Mouse (Mus musculus) ovary, adult 18-20 months (tissue): ENCODE measurements around the gene Gmfg.

Source experiments
- DNase-seq: peaks from one replicate; pipeline ENCODE4 v3.0.0; 2022; ENCODE audit warnings: low spot score, mixed read lengths

Gene Gmfg

GRCm38 (mm10) chr7:28436932-28437570, at the start of gene Gmfg:
Gene Gmfg (plus strand): TSS chr7:28437447.
- DNase-seq, result peak; percentile 58

GRCm38 (mm10) chr7:28390331-28390730, 46.9 kb upstream of the Gmfg start:
- no peak for DNase-seq

- DNase-seq, result peak; percentile 97
These were observed 44.6 kb upstream of the Gmfg start, which contains the start of the genes Med29 and Paf1 for GRCm38 (mm10) chr7:28392429-28393271. Gene Med29 (minus strand): TSS chr7:28392708. Gene Paf1 (plus strand): TSS chr7:28392951.

GRCm38 (mm10) chr7:28393272-28393951, 43.8 kb upstream of the Gmfg start:
- no peak for DNase-seq

GRCm38 (mm10) chr7:28395425-28395824, 41.8 kb upstream of the Gmfg start:
- no peak for DNase-seq

- no peak for DNase-seq
These were observed 39.2 kb upstream of the Gmfg start for GRCm38 (mm10) chr7:28398000-28398399.

- DNase-seq, result no peak
These were observed 38.4 kb upstream of the Gmfg start for GRCm38 (mm10) chr7:28398696-28399340.

- DNase-seq, result no peak
These were observed 36.2 kb upstream of the Gmfg start for GRCm38 (mm10) chr7:28401030-28401429.

GRCm38 (mm10) chr7:28401942-28402341, 35.3 kb upstream of the Gmfg start:
- no peak for DNase-seq

- DNase-seq, result peak; percentile 80
These were observed 26.3 kb upstream of the Gmfg start for GRCm38 (mm10) chr7:28410841-28411475.

- DNase-seq, result no peak
These were observed 24.4 kb upstream of the Gmfg start for GRCm38 (mm10) chr7:28412826-28413225.

- no peak for DNase-seq
These were observed 19.9 kb upstream of the Gmfg start for GRCm38 (mm10) chr7:28417368-28417767.

GRCm38 (mm10) chr7:28418096-28418670, 19.1 kb upstream of the Gmfg start:
- no peak for DNase-seq

GRCm38 (mm10) chr7:28419416-28419815, 17.8 kb upstream of the Gmfg start:
- DNase-seq, result no peak

- no peak for DNase-seq
These were observed 14.2 kb upstream of the Gmfg start for GRCm38 (mm10) chr7:28423018-28423417.

- no peak for DNase-seq
These were observed 9.5 kb upstream of the Gmfg start for GRCm38 (mm10) chr7:28427738-28428137.

GRCm38 (mm10) chr7:28430512-28430911, 6.7 kb upstream of the Gmfg start:
- DNase-seq, result no peak

- DNase-seq, result no peak
These were observed 5.0 kb upstream of the Gmfg start for GRCm38 (mm10) chr7:28432252-28432651.

- DNase-seq, result no peak
These were observed 1.5 kb upstream of the Gmfg start for GRCm38 (mm10) chr7:28435660-28436259.

GRCm38 (mm10) chr7:28436271-28436904, 859 bp upstream of the Gmfg start:
- peak; percentile 100 for DNase-seq
